Mouse (Mus musculus): ENCODE data around the gene Popdc3.

- TF ChIP-seq CTCF (IDR thresholded peaks at IDR 0.05; ENCODE audit: borderline replicate concordance, control insufficient read depth, extremely low read depth, insufficient read depth, low read length, poor library complexity) (no peak), POLR2A (IDR thresholded peaks at IDR 0.05; ENCODE audit: control insufficient read depth, extremely low read depth, insufficient read depth, low read length, poor library complexity) (no peak)
Measured at GRCm38 (mm10) chr10:45339106-45339505, 161.2 kb downstream of the Popdc3 start.
